Mouse (Mus musculus) bone marrow, adult 2 months (tissue): ENCODE measurements around the gene Jmy. TPM values are rescaled to one million over a fixed set of nuclear protein-coding genes. Genes with fewer than 3 reads are reported as not detected.

Source experiments
- H3K27ac ChIP-seq: fragments of 200-500 bp; 2 replicates; pipeline ENCODE4 v1.5.1; 2012; ENCODE audit warnings: low read depth, mild to moderate bottlenecking, control low read depth, inconsistent platforms, low read length; ENCODE audit not compliant: control insufficient read depth, poor library complexity, insufficient read depth
- H3K4me1 ChIP-seq: fragments of 200-500 bp; 2 replicates; pipeline ENCODE4 v1.6.1; 2011; ENCODE audit warnings: low read length; ENCODE audit not compliant: control insufficient read depth, insufficient read depth
- H3K4me3 ChIP-seq: fragments of 200-500 bp; replicated peaks from 2 replicates; pipeline ENCODE3; 2011; ENCODE audit warnings: mild to moderate bottlenecking, low read depth, low read length, control low read depth; ENCODE audit not compliant: control insufficient read depth
- CTCF ChIP-seq: fragments of 200-500 bp; IDR thresholded peaks from 2 replicates; pipeline ENCODE4 v1.5.1; 2011; ENCODE audit warnings: low read length, control low read depth; ENCODE audit not compliant: control insufficient read depth, insufficient read depth
- POLR2A ChIP-seq: fragments of 200-500 bp; IDR thresholded peaks from 2 replicates; pipeline ENCODE4 v1.6.1; 2011; ENCODE audit warnings: low read depth, mild to moderate bottlenecking, control low read depth, low read length, borderline replicate concordance; ENCODE audit not compliant: control insufficient read depth
- WGBS: fragments of 180-500 bp; shearing (Covaris S2); methylation state at CpG from one replicate; pipeline ENCODE4 v1.1.7; 2018; 5-methylcytosine and 5-hydroxymethylcytosine counted together
- polyA plus RNA-seq: library from polyadenylated mRNA; stranded (reverse); fragments of >200 nt; gene quantifications from 2 replicates; pipeline ENCODE4 v1.2.4, GENCODE M21; 2011; ENCODE audit warnings: low replicate concordance; ENCODE audit not compliant: missing spikeins, insufficient read depth, insufficient read length

Gene Jmy
- polyA plus RNA-seq, 1 experiment: 6.1 TPM

DNA sequence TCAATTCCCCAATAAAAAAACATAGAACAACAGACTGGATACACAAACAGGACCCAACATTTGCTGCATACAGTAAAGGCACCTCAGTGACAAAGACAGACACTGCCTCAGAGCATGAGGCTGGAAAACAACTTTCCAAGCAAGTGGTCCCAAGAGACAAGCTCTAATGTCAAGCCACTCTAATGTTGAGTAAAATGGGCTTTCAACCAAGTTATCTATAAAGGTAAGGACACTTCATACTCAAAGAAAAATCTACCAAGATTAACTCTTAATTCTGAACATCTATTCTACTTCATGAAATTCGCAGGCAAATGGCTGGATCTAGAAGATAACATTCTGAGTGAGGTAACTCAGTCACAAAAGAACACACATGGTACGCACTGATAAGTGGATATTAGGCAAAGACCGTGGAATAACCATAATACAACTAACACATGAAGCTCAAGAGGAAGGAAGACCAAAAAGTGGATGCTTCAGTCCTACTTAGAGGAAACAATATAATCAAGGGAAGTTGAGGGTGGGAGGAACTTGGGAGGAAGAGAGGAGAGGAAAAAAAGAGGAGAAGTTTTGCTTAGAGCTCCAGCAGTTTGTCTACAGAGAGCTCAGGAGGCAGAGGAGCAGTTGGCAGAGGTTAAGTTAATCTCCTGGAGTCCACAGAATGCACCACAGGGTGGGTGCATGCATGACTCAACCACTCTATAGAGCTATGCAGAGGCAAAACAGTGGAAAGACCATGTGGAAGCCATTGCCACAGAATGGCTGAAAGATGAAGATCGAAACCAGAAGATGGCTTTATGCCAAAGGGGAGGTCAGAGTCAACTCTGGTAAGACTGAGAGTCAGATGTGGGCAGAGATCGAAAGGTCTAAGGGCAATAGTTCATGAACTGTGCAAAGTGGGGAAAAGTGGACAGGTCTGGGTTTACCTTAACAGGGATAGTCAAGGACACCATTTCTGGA lies 71.4 kb downstream of the Jmy start:
- 52% methylated on average over 5 of the region's 5 CpGs for WGBS
- H3K27ac ChIP-seq: peak overlapping the region; percentile 63

GRCm38 (mm10) chr13:93423224-93423623 lies 76.4 kb downstream of the Jmy start:
- H3K27ac ChIP-seq: no peak overlapping the region
- whole genome bisulfite sequencing: 74% methylated on average over 2 of the region's 2 CpGs
- H3K4me1 ChIP-seq: no peaks in the 10 kb centered on the region
- TF ChIP-seq POLR2A (no peak), CTCF (no peak)
- H3K4me3 ChIP-seq: no peak overlapping the region

More for the DNA sequence above, 71.4 kb downstream of the Jmy start:
- H3K4me1 ChIP-seq: peaks cover 1% of the 10 kb centered on the region
- no peak for TF ChIP-seq POLR2A
- TF ChIP-seq CTCF: no peak
- no peak overlapping the region for H3K4me3 ChIP-seq

- Histone ChIP-seq H3K27ac (no peak overlapping the region), H3K4me1 (no peaks in the 10 kb centered on the region), H3K4me3 (no peak overlapping the region)
- TF ChIP-seq POLR2A: no peak
- no peak for TF ChIP-seq CTCF
- 83% methylated on average over 2 of the region's 2 CpGs for WGBS
Measured at GRCm38 (mm10) chr13:93419779-93420178, 79.8 kb downstream of the Jmy start.

DNA sequence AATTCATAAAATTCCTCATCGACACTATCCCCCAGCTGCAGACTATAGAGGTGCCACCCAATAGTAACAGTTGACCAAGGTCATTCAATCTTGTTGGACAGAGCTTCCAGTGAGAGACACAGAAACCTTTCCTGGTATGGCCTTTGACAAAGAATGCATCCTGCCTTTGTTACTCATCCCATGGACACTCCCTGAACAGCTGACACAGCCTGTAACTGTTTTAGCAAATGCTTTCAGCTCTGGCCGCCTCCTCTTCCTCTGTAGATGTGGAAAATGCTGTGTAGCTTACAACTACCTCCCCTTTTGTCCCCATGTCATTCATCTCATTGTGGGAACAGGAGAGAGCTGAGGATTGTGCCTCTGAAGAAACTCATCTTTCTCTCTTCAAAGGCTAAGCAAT lies 81.3 kb downstream of the Jmy start:
- H3K27ac ChIP-seq: no peak overlapping the region
- 86% methylated on average over 2 of the region's 2 CpGs for WGBS
- no peaks in the 10 kb centered on the region for H3K4me1 ChIP-seq
- TF ChIP-seq CTCF (no peak), POLR2A (no peak)
- no peak overlapping the region for H3K4me3 ChIP-seq

GRCm38 (mm10) chr13:93415055-93415454 lies 84.6 kb downstream of the Jmy start:
- 82% methylated on average over 5 of the region's 5 CpGs for WGBS

DNA sequence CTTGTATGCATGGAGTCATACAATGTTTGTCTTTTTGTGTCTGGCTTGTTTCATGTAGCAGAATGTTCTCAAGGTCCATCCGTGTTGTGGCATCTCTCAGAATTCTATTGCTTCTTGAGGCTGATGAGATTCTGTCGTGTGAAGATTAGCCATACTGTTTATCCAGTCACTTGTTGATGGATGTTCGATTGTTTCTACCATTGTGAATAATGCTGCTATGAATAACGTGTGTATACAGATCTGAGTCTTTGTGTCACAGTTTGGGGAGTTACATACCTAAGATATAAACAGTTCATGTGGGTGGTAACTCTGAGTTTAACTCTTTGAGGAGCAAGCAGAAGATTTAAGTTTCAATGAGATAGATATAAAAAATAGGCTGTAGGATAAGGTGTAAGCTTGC lies 89.3 kb downstream of the Jmy start:
- Histone ChIP-seq H3K4me1 (no peaks in the 10 kb centered on the region), H3K4me3 (no peak overlapping the region), H3K27ac (no peak overlapping the region)
- 84% methylated on average over 4 of the region's 4 CpGs for WGBS
- TF ChIP-seq POLR2A (no peak), CTCF (no peak)

More at GRCm38 (mm10) chr13:93415055-93415454, 84.6 kb downstream of the Jmy start:
- Histone ChIP-seq H3K27ac (no peak overlapping the region), H3K4me1 (no peaks in the 10 kb centered on the region), H3K4me3 (no peak overlapping the region)
- TF ChIP-seq POLR2A (no peak), CTCF (no peak)

- WGBS: 72% methylated on average over 5 of the region's 5 CpGs
- H3K27ac ChIP-seq: no peak overlapping the region
- H3K4me3 ChIP-seq: no peak overlapping the region
- no peak for TF ChIP-seq CTCF
- TF ChIP-seq POLR2A: no peak
- no peaks in the 10 kb centered on the region for H3K4me1 ChIP-seq
Measured at GRCm38 (mm10) chr13:93406855-93407254, 92.8 kb downstream of the Jmy start.

- H3K27ac ChIP-seq: no peak overlapping the region
- 92% methylated on average over 7 of the region's 7 CpGs for WGBS
- TF ChIP-seq CTCF: no peak
- TF ChIP-seq POLR2A: no peak
- H3K4me1 ChIP-seq: no peaks in the 10 kb centered on the region
- H3K4me3 ChIP-seq: no peak overlapping the region
Measured at GRCm38 (mm10) chr13:93401947-93402346, 97.7 kb downstream of the Jmy start.
